Mouse (Mus musculus): ENCODE measurements at regions not wholly inside any gene's neighbourhood (a gene's known extent, or its start where the extent isn't known, plus 50 kb on each side); places are given as distances from the start of the nearest gene placed in this dataset.

- DNase-seq, result no peak
These were observed 88.3 kb upstream of the Irf2bp2 start for GRCm38 (mm10) chr8:126681948-126682651.

- DNase-seq, result no peak
These were observed 84.4 kb upstream of the Irf2bp2 start for GRCm38 (mm10) chr8:126678004-126678751.

GRCm38 (mm10) chr8:126675153-126675552 lies 81.4 kb upstream of the Irf2bp2 start:
- DNase-seq, result no peak

GRCm38 (mm10) chr8:126673038-126673740 lies 79.4 kb upstream of the Irf2bp2 start:
- DNase-seq, result peak; percentile 46

GRCm38 (mm10) chr8:126671594-126671993 lies 77.8 kb upstream of the Irf2bp2 start:
- DNase-seq, result peak; percentile 54

- DNase-seq, result no peak
These were observed 76.1 kb upstream of the Irf2bp2 start for GRCm38 (mm10) chr8:126669919-126670318.

GRCm38 (mm10) chr8:126669154-126669553 lies 75.4 kb upstream of the Irf2bp2 start:
- no peak for DNase-seq

- peak; percentile 72 for DNase-seq
These were observed 74.9 kb upstream of the Irf2bp2 start for GRCm38 (mm10) chr8:126668657-126669025.

- DNase-seq, result peak; percentile 93
These were observed 74.2 kb upstream of the Irf2bp2 start for GRCm38 (mm10) chr8:126667721-126668656.

GRCm38 (mm10) chr8:126667086-126667720 lies 73.4 kb upstream of the Irf2bp2 start:
- no peak for DNase-seq

- peak; percentile 98 for DNase-seq
These were observed 72.7 kb upstream of the Irf2bp2 start for GRCm38 (mm10) chr8:126666327-126667085.

- peak; percentile 73 for DNase-seq
These were observed 71.9 kb upstream of the Irf2bp2 start for GRCm38 (mm10) chr8:126665581-126666241.

- DNase-seq, result no peak
These were observed 71.1 kb upstream of the Irf2bp2 start for GRCm38 (mm10) chr8:126664891-126665290.

GRCm38 (mm10) chr8:126662797-126663784 lies 69.3 kb upstream of the Irf2bp2 start:
- no peak for DNase-seq

GRCm38 (mm10) chr8:126662151-126662550 lies 68.4 kb upstream of the Irf2bp2 start:
- no peak for DNase-seq

GRCm38 (mm10) chr8:126661511-126662142 lies 67.8 kb upstream of the Irf2bp2 start:
- DNase-seq, result no peak

- DNase-seq, result no peak
These were observed 67.0 kb upstream of the Irf2bp2 start for GRCm38 (mm10) chr8:126660658-126661316.
